Mouse (Mus musculus) CD4-positive, CD25-positive, alpha-beta regulatory T cell, adult 9 weeks (primary cell): Measurements from ENCODE around the gene Ptprm. TPM values are rescaled to one million over a fixed set of nuclear protein-coding genes. Genes with fewer than 3 reads are reported as not detected.

Source experiments
- polyA plus RNA-seq: library from polyadenylated mRNA; unstranded; fragments of 100-300 nt; shearing (Covaris generic); gene quantifications from one replicate; pipeline ENCODE4 v1.2.1, GENCODE M21; 2017

Gene Ptprm
- not detected for polyA plus RNA-seq

DNA sequence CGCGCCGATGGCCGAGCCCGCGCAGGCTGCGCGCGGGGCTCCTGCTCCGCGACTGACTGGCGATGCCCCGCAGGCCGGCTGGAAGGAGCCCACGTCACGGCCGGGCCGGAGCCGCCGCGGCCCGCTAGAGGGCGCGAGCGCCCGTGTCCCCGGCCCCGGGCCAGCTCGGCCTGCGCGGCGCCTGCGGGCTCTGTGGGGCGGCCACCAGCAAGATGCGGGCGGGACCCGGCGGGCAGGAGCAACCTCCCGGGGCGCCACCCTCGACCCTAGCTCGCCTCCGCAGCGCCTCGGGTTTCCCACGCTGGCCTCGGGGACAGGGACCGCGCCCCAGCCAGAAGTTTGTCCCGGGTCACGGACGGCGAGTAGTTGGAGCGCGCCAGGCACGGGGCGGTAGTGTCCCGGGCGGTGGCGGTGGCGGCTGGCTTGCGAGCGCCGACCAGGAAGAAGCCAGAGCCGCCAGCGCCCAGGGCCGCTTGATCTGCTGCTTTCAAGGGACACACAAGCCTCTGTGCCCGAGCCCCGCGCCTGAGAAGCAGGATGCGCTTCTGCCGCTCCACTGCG is at the start of gene Ptprm:
TSS of gene Ptprm (minus strand) at position 7 of the 561 bp plus-strand sequence.

